Mouse (Mus musculus) stomach, postnatal 0 days (tissue): ENCODE measurements around the gene Slc2a1.

ENCODE experiments used
- CTCF ChIP-seq: IDR thresholded peaks from 2 replicates; pipeline ENCODE4 v1.5.1; 2016; ENCODE audit warnings: antibody characterized with exemption, low read depth, mild to moderate bottlenecking, moderate library complexity
- EP300 ChIP-seq: optimal IDR thresholded peaks from 2 replicates; pipeline ENCODE3; 2016; ENCODE audit warnings: antibody characterized with exemption

- TF ChIP-seq CTCF (no peak), EP300 (no peak)
Measured at GRCm38 (mm10) chr4:119185771-119186170, 77.3 kb downstream of the Slc2a1 start.
